Mouse (Mus musculus): ENCODE results near the gene Cfap65. TPM values are rescaled to one million over a fixed set of nuclear protein-coding genes. Genes with fewer than 3 reads are reported as not detected.

Cfap65 gene
- 0.13 and 0.34 TPM in 2 replicates for polyA plus RNA-seq (2014; fragmentation: Nextera tagmentation; extraction: Ambion mirVana)

DNA sequence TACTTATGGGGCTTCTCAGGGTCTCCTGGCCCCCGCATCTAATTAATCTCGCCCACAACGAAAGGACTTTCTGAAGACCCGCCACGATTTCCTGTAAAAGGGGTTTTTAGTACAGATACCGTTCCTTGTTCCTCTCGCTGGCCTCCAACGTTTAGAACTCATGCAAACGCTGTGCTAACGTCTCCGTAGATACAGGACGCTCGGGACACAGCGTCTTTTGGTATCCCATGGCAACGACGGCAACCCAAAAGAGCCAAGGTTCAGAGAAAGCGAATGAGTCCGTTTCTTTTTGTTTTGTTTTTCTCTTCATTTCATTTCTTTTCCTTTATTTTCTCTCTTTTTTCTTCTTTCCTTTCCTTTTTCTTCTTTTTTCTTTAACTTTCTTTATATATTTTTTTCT is at the start of gene Cfap65:
Gene Cfap65 (minus strand): TSS at position 198 of the 400 bp plus-strand sequence.
- H3K9ac ChIP-seq (replicated peaks; ENCODE audit: low read length), result 0 out of 2 replicates have a peak within 1 kb of the TSS, but pooled peaks have one; percentile 2
- H3K4me1 ChIP-seq (ENCODE audit: control insufficient read depth, insufficient read depth, low read length), result no peaks in the 10 kb centered on the region
- no peaks in the 10 kb centered on the region for H3K9me3 ChIP-seq (ENCODE audit: control insufficient read depth, low read length)
- DNase-seq (peak; percentile 91), ATAC-seq (ENCODE audit: low FRiP score, low TSS enrichment) (peak; percentile 48; the same call in 1 of the 2 replicates)
- H3K4me3 ChIP-seq (replicated peaks; ENCODE audit: low read depth, low read length), result peak within 1 kb of the TSS; percentile 34
- H3K27ac ChIP-seq (replicated peaks; ENCODE audit: low read depth, low read length), result no peak within 1 kb of the TSS
- H3K27me3 ChIP-seq (ENCODE audit: control insufficient read depth, insufficient read depth, low read length), result peaks cover 9% of the 10 kb centered on the region; the same call in 1 of the 2 replicates
- WGBS, result under 1% methylated on average over 18 of the region's 18 CpGs
- H3K4me2 ChIP-seq (ENCODE audit: low read length), result peak within 1 kb of the TSS; percentile 58
- no peaks in the 10 kb centered on the region for H3K36me3 ChIP-seq (ENCODE audit: control insufficient read depth, insufficient read depth, low read length)

GRCm38 (mm10) chr1:74977001-74977400 is 41.6 kb upstream of the Cfap65 start:
- ATAC-seq (ENCODE audit: low FRiP score, low TSS enrichment), result no peak
- no peaks in the 10 kb centered on the region for H3K36me3 ChIP-seq (ENCODE audit: control insufficient read depth, insufficient read depth, low read length)
- no peak for DNase-seq
- WGBS, result 82% methylated on average over 8 of the region's 8 CpGs
- H3K27ac ChIP-seq (replicated peaks; ENCODE audit: low read depth, low read length), result no peak overlapping the region
- no peaks in the 10 kb centered on the region for H3K4me1 ChIP-seq (ENCODE audit: control insufficient read depth, insufficient read depth, low read length)
- H3K9me3 ChIP-seq (ENCODE audit: control insufficient read depth, low read length), result no peaks in the 10 kb centered on the region
- no peak overlapping the region for H3K4me2 ChIP-seq (ENCODE audit: low read length)
- H3K9ac ChIP-seq (replicated peaks; ENCODE audit: low read length), result no peak overlapping the region
- no peak overlapping the region for H3K4me3 ChIP-seq (replicated peaks; ENCODE audit: low read depth, low read length)
- H3K27me3 ChIP-seq (ENCODE audit: control insufficient read depth, insufficient read depth, low read length), result no peaks in the 10 kb centered on the region

- no peaks in the 10 kb centered on the region for H3K4me1 ChIP-seq (ENCODE audit: control insufficient read depth, insufficient read depth, low read length)
- no peaks in the 10 kb centered on the region for H3K27me3 ChIP-seq (ENCODE audit: control insufficient read depth, insufficient read depth, low read length)
- no peaks in the 10 kb centered on the region for H3K9me3 ChIP-seq (ENCODE audit: control insufficient read depth, low read length)
- DNase-seq (no peak), ATAC-seq (ENCODE audit: low FRiP score, low TSS enrichment) (no peak)
- no peak overlapping the region for H3K27ac ChIP-seq (replicated peaks; ENCODE audit: low read depth, low read length)
- no peak overlapping the region for H3K4me2 ChIP-seq (ENCODE audit: low read length)
- no peak overlapping the region for H3K9ac ChIP-seq (replicated peaks; ENCODE audit: low read length)
- H3K36me3 ChIP-seq (ENCODE audit: control insufficient read depth, insufficient read depth, low read length), result no peaks in the 10 kb centered on the region
- 88% methylated on average over 1 of the region's 1 CpGs for WGBS
- no peak overlapping the region for H3K4me3 ChIP-seq (replicated peaks; ENCODE audit: low read depth, low read length)
These were observed 40.5 kb upstream of the Cfap65 start for GRCm38 (mm10) chr1:74975936-74976335.

DNA sequence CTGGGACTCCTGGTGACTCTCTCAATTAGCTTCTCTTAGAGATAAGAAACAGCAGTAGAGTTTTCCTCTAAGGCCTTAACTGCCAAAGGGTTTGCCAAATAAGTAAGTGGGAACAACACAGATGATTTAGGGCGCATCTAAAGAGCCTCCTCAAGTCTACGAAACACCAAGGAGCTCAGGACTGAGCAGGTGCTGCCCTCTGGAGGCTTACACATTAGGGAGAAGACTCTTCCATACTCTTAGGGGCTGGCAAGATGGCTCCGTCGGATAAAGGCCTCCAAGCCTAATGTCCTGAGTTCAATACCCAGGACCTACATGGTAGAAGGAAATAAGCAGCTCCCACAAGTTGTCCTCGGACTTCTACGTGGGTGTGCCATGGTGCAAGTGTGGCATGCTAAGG is 38.2 kb upstream of the Cfap65 start:
- Histone ChIP-seq H3K4me1 (ENCODE audit: control insufficient read depth, insufficient read depth, low read length) (no peaks in the 10 kb centered on the region), H3K9ac (replicated peaks; ENCODE audit: low read length) (no peak overlapping the region), H3K4me2 (ENCODE audit: low read length) (no peak overlapping the region), H3K36me3 (ENCODE audit: control insufficient read depth, insufficient read depth, low read length) (no peaks in the 10 kb centered on the region), H3K27ac (replicated peaks; ENCODE audit: low read depth, low read length) (no peak overlapping the region), H3K9me3 (ENCODE audit: control insufficient read depth, low read length) (no peaks in the 10 kb centered on the region), H3K4me3 (replicated peaks; ENCODE audit: low read depth, low read length) (no peak overlapping the region), H3K27me3 (ENCODE audit: control insufficient read depth, insufficient read depth, low read length) (no peaks in the 10 kb centered on the region)
- ATAC-seq (ENCODE audit: low FRiP score, low TSS enrichment) (no peak), DNase-seq (no peak)
- WGBS, result 82% methylated on average over 6 of the region's 6 CpGs

- Histone ChIP-seq H3K27me3 (ENCODE audit: control insufficient read depth, insufficient read depth, low read length) (no peaks in the 10 kb centered on the region), H3K9me3 (ENCODE audit: control insufficient read depth, low read length) (no peaks in the 10 kb centered on the region), H3K4me2 (ENCODE audit: low read length) (no peak overlapping the region), H3K27ac (replicated peaks; ENCODE audit: low read depth, low read length) (no peak overlapping the region), H3K4me1 (ENCODE audit: control insufficient read depth, insufficient read depth, low read length) (no peaks in the 10 kb centered on the region), H3K9ac (replicated peaks; ENCODE audit: low read length) (no peak overlapping the region), H3K4me3 (replicated peaks; ENCODE audit: low read depth, low read length) (no peak overlapping the region), H3K36me3 (ENCODE audit: control insufficient read depth, insufficient read depth, low read length) (no peaks in the 10 kb centered on the region)
- DNase-seq (no peak), ATAC-seq (ENCODE audit: low FRiP score, low TSS enrichment) (no peak)
- WGBS, result 58% methylated on average over 4 of the region's 4 CpGs
These were observed 36.1 kb upstream of the Cfap65 start for GRCm38 (mm10) chr1:74971353-74972050.

- 81% methylated on average over 8 of the region's 8 CpGs for WGBS
- Histone ChIP-seq H3K9ac (replicated peaks; ENCODE audit: low read length) (no peak overlapping the region), H3K4me3 (replicated peaks; ENCODE audit: low read depth, low read length) (no peak overlapping the region), H3K36me3 (ENCODE audit: control insufficient read depth, insufficient read depth, low read length) (no peaks in the 10 kb centered on the region), H3K4me2 (ENCODE audit: low read length) (no peak overlapping the region), H3K4me1 (ENCODE audit: control insufficient read depth, insufficient read depth, low read length) (peaks cover 5% of the 10 kb centered on the region; the same call in 1 of the 2 replicates), H3K27me3 (ENCODE audit: control insufficient read depth, insufficient read depth, low read length) (no peaks in the 10 kb centered on the region), H3K9me3 (ENCODE audit: control insufficient read depth, low read length) (no peaks in the 10 kb centered on the region), H3K27ac (replicated peaks; ENCODE audit: low read depth, low read length) (no peak overlapping the region)
- ATAC-seq (ENCODE audit: low FRiP score, low TSS enrichment) (no peak), DNase-seq (no peak)
These were observed 32.7 kb upstream of the Cfap65 start for GRCm38 (mm10) chr1:74967962-74968580.

DNA sequence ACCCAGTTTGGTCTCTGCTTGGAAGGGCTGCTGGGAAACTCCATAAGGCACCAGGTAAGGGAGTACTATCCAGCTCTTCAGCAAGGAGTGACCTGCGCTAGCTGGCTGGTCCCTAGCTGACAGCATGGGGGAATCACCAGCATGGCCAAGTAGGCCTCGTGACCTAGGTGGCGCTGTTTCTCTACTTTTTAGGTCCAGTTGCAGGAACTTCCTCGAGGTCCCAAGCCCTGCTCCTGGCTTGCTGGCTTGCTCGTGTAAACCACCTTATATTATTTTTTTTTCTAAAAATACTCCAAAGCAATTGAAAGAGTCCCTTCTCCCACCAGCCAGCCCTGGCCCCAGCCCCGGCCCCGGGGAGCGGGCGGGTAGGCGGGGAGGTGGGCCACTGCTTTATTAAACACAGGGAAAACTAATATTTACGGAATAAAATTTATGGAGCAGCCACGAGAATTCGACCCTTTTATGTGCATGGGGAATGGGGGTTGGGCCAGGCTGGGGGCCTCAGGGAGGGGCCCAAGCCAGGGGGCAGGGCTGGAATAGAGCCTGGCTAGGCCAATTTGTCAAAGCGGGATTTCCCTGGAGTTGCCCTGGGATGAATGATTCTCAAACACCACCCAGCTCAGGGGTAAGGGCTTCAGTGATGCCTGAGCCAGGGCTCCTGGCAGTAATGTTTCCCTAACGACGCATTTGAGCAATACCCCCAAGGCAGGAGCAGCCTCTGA is 29.3 kb upstream of the Cfap65 start:
- peak; percentile 92 for DNase-seq
- no peak overlapping the region for H3K4me3 ChIP-seq (replicated peaks; ENCODE audit: low read depth, low read length)
- peaks cover 5% of the 10 kb centered on the region; the same call in 1 of the 2 replicates for H3K4me1 ChIP-seq (ENCODE audit: control insufficient read depth, insufficient read depth, low read length)
- ATAC-seq (ENCODE audit: low FRiP score, low TSS enrichment), result no peak
- H3K36me3 ChIP-seq (ENCODE audit: control insufficient read depth, insufficient read depth, low read length), result no peaks in the 10 kb centered on the region
- no peak overlapping the region for H3K27ac ChIP-seq (replicated peaks; ENCODE audit: low read depth, low read length)
- H3K9ac ChIP-seq (replicated peaks; ENCODE audit: low read length), result no peak overlapping the region; the same call in 1 of the 2 replicates
- H3K27me3 ChIP-seq (ENCODE audit: control insufficient read depth, insufficient read depth, low read length), result no peaks in the 10 kb centered on the region
- WGBS, result 15% methylated on average over 16 of the region's 16 CpGs
- H3K4me2 ChIP-seq (ENCODE audit: low read length), result peak overlapping the region; percentile 38
- H3K9me3 ChIP-seq (ENCODE audit: control insufficient read depth, low read length), result no peaks in the 10 kb centered on the region

- peaks cover 5% of the 10 kb centered on the region; the same call in 1 of the 2 replicates for H3K4me1 ChIP-seq (ENCODE audit: control insufficient read depth, insufficient read depth, low read length)
- DNase-seq (no peak), ATAC-seq (ENCODE audit: low FRiP score, low TSS enrichment) (no peak)
- H3K27ac ChIP-seq (replicated peaks; ENCODE audit: low read depth, low read length), result no peak overlapping the region
- H3K4me2 ChIP-seq (ENCODE audit: low read length), result no peak overlapping the region
- H3K9me3 ChIP-seq (ENCODE audit: control insufficient read depth, low read length), result no peaks in the 10 kb centered on the region
- no peaks in the 10 kb centered on the region for H3K36me3 ChIP-seq (ENCODE audit: control insufficient read depth, insufficient read depth, low read length)
- 91% methylated on average over 5 of the region's 5 CpGs for WGBS
- no peak overlapping the region for H3K9ac ChIP-seq (replicated peaks; ENCODE audit: low read length)
- no peak overlapping the region for H3K4me3 ChIP-seq (replicated peaks; ENCODE audit: low read depth, low read length)
- no peaks in the 10 kb centered on the region for H3K27me3 ChIP-seq (ENCODE audit: control insufficient read depth, insufficient read depth, low read length)
These were observed 27.4 kb upstream of the Cfap65 start for GRCm38 (mm10) chr1:74962853-74963227.

All from midbrain, embryonic 14.5 days (tissue).